20 mouse cellular contexts compared by ENCODE assay signal in genomic region chr3:29110321-29110720, GRCm38 (mm10). TPM values are rescaled to one million over a fixed set of nuclear protein-coding genes. Genes with fewer than 3 reads are reported as not detected.
"Had no signal": no experiment of that assay in that cellular context is flagged by ENCODE, and none has a peak within 500 bp of the region (broad histone marks: within the 10 kb centered on the region; RNA-seq: fewer than 3 reads in every experiment).

No protein-coding gene starts in this region.

- H3K9me3 ChIP-seq: limb, embryonic 12.5 days; limb, embryonic 15.5 days; liver, embryonic 13.5 days had no signal

- H3K4me2 ChIP-seq: limb, embryonic 12.5 days; limb, embryonic 15.5 days; liver, embryonic 13.5 days; midbrain, embryonic 11.5 days had no signal

- H3K27me3 ChIP-seq: limb, embryonic 12.5 days; limb, embryonic 15.5 days; liver, embryonic 13.5 days had no signal

- H3K27ac ChIP-seq: left cerebral cortex, adult 2 months; limb, embryonic 12.5 days; limb, embryonic 15.5 days; liver, embryonic 13.5 days; stomach, postnatal 0 days had no signal

- H3K4me1 ChIP-seq: limb, embryonic 12.5 days; limb, embryonic 15.5 days; liver, embryonic 13.5 days had no signal

- ATAC-seq: intestine, postnatal 0 days had no signal

- H3K36me3 ChIP-seq: limb, embryonic 12.5 days; limb, embryonic 15.5 days; liver, embryonic 13.5 days had no signal

- H3K4me3 ChIP-seq: left cerebral cortex, adult 2 months; limb, embryonic 12.5 days; limb, embryonic 15.5 days; liver, embryonic 13.5 days had no signal

- DNase-seq: layer of hippocampus, postnatal 36 days; left cerebral cortex, postnatal 4 days; liver, embryonic 13.5 days; lung, adult 2 months; lung, postnatal 14 days; lung, postnatal 4 days; midbrain, embryonic 14.5 days; right cerebral cortex, adult 18-20 months; right cerebral cortex, postnatal 14 days; right cerebral cortex, postnatal 4 days; thymus, adult 2 months; thymus, postnatal 14 days; thymus, postnatal 4 days had no signal

- H3K9ac ChIP-seq: limb, embryonic 12.5 days; limb, embryonic 15.5 days; liver, embryonic 13.5 days had no signal

RNA-seq across cellular contexts. Expression of gene Egfem1, which starts 28.5 kb away (rescaled TPM):
- total RNA-seq: megakaryocyte-erythroid progenitor cell, adult 5-6 weeks had no signal
- polyA plus RNA-seq: thymus, adult 2 months had no signal
